Mouse (Mus musculus) E14TG2a.4 (cell line): Measurements from ENCODE around the gene Tmem243.

Source experiments
- CTCF ChIP-seq: conservative IDR thresholded peaks from 2 replicates; pipeline ENCODE4 v1.5.1; 2014; ENCODE audit warnings: low read length
- NANOG ChIP-seq: IDR thresholded peaks from 2 replicates; pipeline ENCODE4 v1.6.1; 2014; ENCODE audit warnings: borderline replicate concordance, low read length, mixed read lengths
- POU5F1 ChIP-seq: IDR thresholded peaks from 2 replicates; pipeline ENCODE4 v1.6.1; 2014; ENCODE audit warnings: low read length, borderline replicate concordance

DNA sequence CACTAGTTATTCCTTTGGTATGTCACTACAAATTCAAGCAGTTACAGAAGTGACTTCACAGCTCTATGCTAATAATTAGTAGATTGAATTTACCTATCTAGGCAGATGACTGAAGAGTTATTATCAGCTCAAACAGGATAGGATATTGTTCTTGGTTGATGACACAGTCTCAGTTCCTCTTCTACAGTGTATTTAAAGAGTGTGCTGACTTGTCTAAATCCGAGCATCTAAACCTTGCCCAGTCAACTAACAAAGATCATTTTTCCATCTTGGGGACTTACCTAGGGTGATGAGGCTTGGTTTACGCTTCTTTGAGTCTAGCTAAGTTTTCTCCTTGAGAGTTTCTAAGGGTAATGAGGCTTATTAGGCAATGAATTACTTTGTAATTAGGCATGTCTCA is 72.8 kb downstream of the Tmem243 start:
- no peak for TF ChIP-seq POU5F1
- no peak for TF ChIP-seq CTCF
- TF ChIP-seq NANOG: no peak
